Mouse (Mus musculus) C2C12 (cell line): ENCODE measurements around the gene Srms.

ENCODE experiments used
- CEBPB ChIP-seq: IDR thresholded peaks from one replicate; pipeline ENCODE4 v1.6.1; 2011; ENCODE audit warnings: low read depth, mild to moderate bottlenecking, control low read depth, moderate library complexity
- CTCF ChIP-seq: IDR thresholded peaks from one replicate; pipeline ENCODE4 v1.5.1; 2011; ENCODE audit not compliant: control insufficient read depth, insufficient read depth, insufficient read length
- FOSL1 ChIP-seq: IDR thresholded peaks from one replicate; pipeline ENCODE4 v1.8.0; 2011; ENCODE audit warnings: mild to moderate bottlenecking, low read length; ENCODE audit not compliant: poor library complexity, insufficient read depth, severe bottlenecking
- MAX ChIP-seq: IDR thresholded peaks from one replicate; pipeline ENCODE4 v1.6.1; 2011; ENCODE audit warnings: mild to moderate bottlenecking, control low read depth
- MYOD1 ChIP-seq: IDR thresholded peaks from one replicate; pipeline ENCODE4 v1.6.1; 2011; ENCODE audit warnings: low read depth; ENCODE audit not compliant: control insufficient read depth, insufficient read length
- USF1 ChIP-seq: IDR thresholded peaks from one replicate; pipeline ENCODE4 v1.6.1; 2011; ENCODE audit warnings: low read depth, mild to moderate bottlenecking, control low read depth, moderate library complexity

- TF ChIP-seq MAX (no peak), CTCF (no peak), USF1 (no peak), FOSL1 (no peak), CEBPB (no peak), MYOD1 (no peak)
Measured at GRCm38 (mm10) chr2:181238861-181239260, 25.9 kb upstream of the Srms start.
